ENCODE assay signal across 22 mouse cellular contexts in the genomic region with DNA sequence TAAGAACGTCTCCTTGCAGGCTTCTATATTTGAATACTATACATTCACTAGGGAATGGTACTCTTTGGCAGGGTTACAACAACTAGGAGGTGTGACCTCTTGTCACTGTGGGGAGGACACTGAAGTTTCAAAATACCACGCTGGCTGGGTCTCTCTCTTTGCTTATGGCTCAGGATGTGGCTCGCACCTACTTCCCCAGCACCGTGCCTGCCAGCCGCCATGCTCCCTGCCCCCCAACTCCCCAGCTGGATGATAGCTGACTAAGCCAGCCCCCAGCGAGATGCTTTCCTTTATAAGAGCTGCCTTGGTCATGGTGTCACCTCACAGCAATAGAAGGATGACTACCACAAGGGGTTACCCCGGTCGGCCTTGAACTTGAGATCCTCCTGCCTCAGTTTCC. TPM values are rescaled to one million over a fixed set of nuclear protein-coding genes. Genes with fewer than 3 reads are reported as not detected.
"Had no signal": no experiment of that assay in that cellular context is flagged by ENCODE, and none has a peak within 500 bp of the region (broad histone marks: within the 10 kb centered on the region; RNA-seq: fewer than 3 reads in every experiment).

No protein-coding gene starts in this region.

- H3K4me1 ChIP-seq: stomach, embryonic 15.5 days had no signal

- DNase-seq: liver, postnatal 0 days; lung, embryonic 14.5 days; lung, postnatal 10 days; midbrain, embryonic 14.5 days; right cerebral cortex, postnatal 14 days; thymus, adult 2 months; thymus, postnatal 25 days; thymus, postnatal 4 days had no signal

- H3K4me3 ChIP-seq: liver, embryonic 15.5 days; midbrain, embryonic 10.5 days; midbrain, embryonic 12.5 days; myocyte; neural tube, embryonic 13.5 days; neural tube, embryonic 15.5 days; stomach, embryonic 15.5 days had no signal

- H3K9ac ChIP-seq: liver, embryonic 15.5 days; liver, postnatal 0 days; lung, embryonic 14.5 days; midbrain, embryonic 12.5 days; neural tube, embryonic 13.5 days; neural tube, embryonic 15.5 days; stomach, embryonic 15.5 days had no signal

- H3K9me3 ChIP-seq: liver, embryonic 15.5 days; midbrain, embryonic 10.5 days; midbrain, embryonic 12.5 days; neural tube, embryonic 13.5 days; neural tube, embryonic 15.5 days; stomach, embryonic 15.5 days had no signal

- ATAC-seq: liver, postnatal 0 days; midbrain, embryonic 16.5 days had no signal

- H3K27ac ChIP-seq: liver, embryonic 15.5 days; macrophage; midbrain, embryonic 10.5 days; midbrain, embryonic 12.5 days; neural tube, embryonic 15.5 days; stomach, embryonic 15.5 days; stomach, postnatal 0 days had no signal

- H3K27me3 ChIP-seq: liver, embryonic 15.5 days; midbrain, embryonic 12.5 days; neural tube, embryonic 13.5 days; neural tube, embryonic 15.5 days; stomach, embryonic 15.5 days had no signal

RNA-seq across cellular contexts. Expression of gene Slc25a34, which starts 29.4 kb away (rescaled TPM):
- total RNA-seq: megakaryocyte, adult 5-6 weeks; megakaryocyte-erythroid progenitor cell, adult 5-6 weeks had no signal
- polyA plus RNA-seq: lung, embryonic 14.5 days; neural tube, embryonic 11.5 days had no signal

RNA-seq across cellular contexts. Expression of gene Rsc1a1, which starts 32.4 kb away (rescaled TPM):
- polyA plus RNA-seq: liver, postnatal 0 days; lung, embryonic 16.5 days; macrophage; midbrain, embryonic 12.5 days; midbrain, embryonic 14.5 days; neural tube, embryonic 11.5 days; neural tube, embryonic 13.5 days; neural tube, embryonic 15.5 days; stomach, embryonic 15.5 days; stomach, postnatal 0 days had no signal

RNA-seq across cellular contexts. Expression of gene Fblim1, which starts 47.1 kb away (rescaled TPM):
- total RNA-seq: megakaryocyte, adult 5-6 weeks; megakaryocyte-erythroid progenitor cell, adult 5-6 weeks had no signal
